Mouse (Mus musculus): ENCODE data around the gene Hoxd8. TPM values are rescaled to one million over a fixed set of nuclear protein-coding genes. Genes with fewer than 3 reads are reported as not detected.

Hoxd8 gene
- polyA plus RNA-seq, 1 experiment, result 1.1 TPM

GRCm38 (mm10) chr2:74730331-74730730 is 25.9 kb downstream of the Hoxd8 start:
- no peak overlapping the region for H3K27ac ChIP-seq (ENCODE audit: control insufficient read depth, insufficient read depth, low read length)
- 73% methylated on average over 8 of the region's 8 CpGs for WGBS

GRCm38 (mm10) chr2:74731055-74731454 is 26.6 kb downstream of the Hoxd8 start:
- Histone ChIP-seq H3K4me1 (replicated peaks; ENCODE audit: control insufficient read depth, insufficient read depth, low read length) (no peaks in the 10 kb centered on the region), H3K27ac (ENCODE audit: control insufficient read depth, insufficient read depth, low read length) (no peak overlapping the region), H3K27me3 (ENCODE audit: control insufficient read depth, insufficient read depth, low read length) (peaks cover 9% of the 10 kb centered on the region), H3K36me3 (ENCODE audit: control insufficient read depth, insufficient read depth, low read length) (no peaks in the 10 kb centered on the region), H3K4me3 (ENCODE audit: control insufficient read depth, insufficient read depth, low read length) (no peak overlapping the region)
- TF ChIP-seq POLR2A (IDR thresholded peaks at IDR 0.05; ENCODE audit: control insufficient read depth, extremely low read depth, insufficient read depth, low read length, poor library complexity) (no peak), CTCF (IDR thresholded peaks at IDR 0.05; ENCODE audit: borderline replicate concordance, control insufficient read depth, extremely low read depth, insufficient read depth, low read length, poor library complexity) (no peak)
- DNase-seq, result no peak

More at GRCm38 (mm10) chr2:74730331-74730730, 25.9 kb downstream of the Hoxd8 start:
- Histone ChIP-seq H3K27me3 (ENCODE audit: control insufficient read depth, insufficient read depth, low read length) (peaks cover 6% of the 10 kb centered on the region), H3K36me3 (ENCODE audit: control insufficient read depth, insufficient read depth, low read length) (no peaks in the 10 kb centered on the region), H3K4me3 (ENCODE audit: control insufficient read depth, insufficient read depth, low read length) (no peak overlapping the region), H3K4me1 (replicated peaks; ENCODE audit: control insufficient read depth, insufficient read depth, low read length) (no peaks in the 10 kb centered on the region)
- no peak for TF ChIP-seq CTCF (IDR thresholded peaks at IDR 0.05; ENCODE audit: borderline replicate concordance, control insufficient read depth, extremely low read depth, insufficient read depth, low read length, poor library complexity)
- TF ChIP-seq POLR2A (IDR thresholded peaks at IDR 0.05; ENCODE audit: control insufficient read depth, extremely low read depth, insufficient read depth, low read length, poor library complexity), result no peak
- DNase-seq, result no peak

GRCm38 (mm10) chr2:74731799-74732512 is 27.5 kb downstream of the Hoxd8 start:
- DNase-seq, result no peak
- no peak overlapping the region for H3K27ac ChIP-seq (ENCODE audit: control insufficient read depth, insufficient read depth, low read length)
- 38% methylated on average over 9 of the region's 9 CpGs for WGBS
- no peaks in the 10 kb centered on the region for H3K36me3 ChIP-seq (ENCODE audit: control insufficient read depth, insufficient read depth, low read length)
- no peak overlapping the region for H3K4me3 ChIP-seq (ENCODE audit: control insufficient read depth, insufficient read depth, low read length)
- H3K4me1 ChIP-seq (replicated peaks; ENCODE audit: control insufficient read depth, insufficient read depth, low read length), result no peaks in the 10 kb centered on the region
- H3K27me3 ChIP-seq (ENCODE audit: control insufficient read depth, insufficient read depth, low read length), result peaks cover 9% of the 10 kb centered on the region
- no peak for TF ChIP-seq POLR2A (IDR thresholded peaks at IDR 0.05; ENCODE audit: control insufficient read depth, extremely low read depth, insufficient read depth, low read length, poor library complexity)
- TF ChIP-seq CTCF (IDR thresholded peaks at IDR 0.05; ENCODE audit: borderline replicate concordance, control insufficient read depth, extremely low read depth, insufficient read depth, low read length, poor library complexity), result no peak

GRCm38 (mm10) chr2:74732513-74733316 is 28.3 kb downstream of the Hoxd8 start:
- WGBS, result 9% methylated on average over 52 of the region's 52 CpGs
- Histone ChIP-seq H3K36me3 (ENCODE audit: control insufficient read depth, insufficient read depth, low read length) (no peaks in the 10 kb centered on the region), H3K27me3 (ENCODE audit: control insufficient read depth, insufficient read depth, low read length) (peaks cover 12% of the 10 kb centered on the region), H3K4me1 (replicated peaks; ENCODE audit: control insufficient read depth, insufficient read depth, low read length) (no peaks in the 10 kb centered on the region), H3K27ac (ENCODE audit: control insufficient read depth, insufficient read depth, low read length) (no peak overlapping the region), H3K4me3 (ENCODE audit: control insufficient read depth, insufficient read depth, low read length) (no peak overlapping the region)
- no peak for DNase-seq
- TF ChIP-seq CTCF (IDR thresholded peaks at IDR 0.05; ENCODE audit: borderline replicate concordance, control insufficient read depth, extremely low read depth, insufficient read depth, low read length, poor library complexity), result no peak
- TF ChIP-seq POLR2A (IDR thresholded peaks at IDR 0.05; ENCODE audit: control insufficient read depth, extremely low read depth, insufficient read depth, low read length, poor library complexity), result no peak

GRCm38 (mm10) chr2:74733317-74733661 is 28.9 kb downstream of the Hoxd8 start:
- Histone ChIP-seq H3K27me3 (ENCODE audit: control insufficient read depth, insufficient read depth, low read length) (peaks cover 16% of the 10 kb centered on the region), H3K4me3 (ENCODE audit: control insufficient read depth, insufficient read depth, low read length) (no peak overlapping the region), H3K4me1 (replicated peaks; ENCODE audit: control insufficient read depth, insufficient read depth, low read length) (no peaks in the 10 kb centered on the region), H3K36me3 (ENCODE audit: control insufficient read depth, insufficient read depth, low read length) (no peaks in the 10 kb centered on the region), H3K27ac (ENCODE audit: control insufficient read depth, insufficient read depth, low read length) (no peak overlapping the region)
- WGBS, result 4% methylated on average over 16 of the region's 16 CpGs
- DNase-seq, result no peak
- TF ChIP-seq CTCF (IDR thresholded peaks at IDR 0.05; ENCODE audit: borderline replicate concordance, control insufficient read depth, extremely low read depth, insufficient read depth, low read length, poor library complexity), result no peak

- TF ChIP-seq CTCF (IDR thresholded peaks at IDR 0.05; ENCODE audit: borderline replicate concordance, control insufficient read depth, extremely low read depth, insufficient read depth, low read length, poor library complexity) (no peak), POLR2A (IDR thresholded peaks at IDR 0.05; ENCODE audit: control insufficient read depth, extremely low read depth, insufficient read depth, low read length, poor library complexity) (no peak)
These were observed 29.4 kb downstream of the Hoxd8 start for GRCm38 (mm10) chr2:74733765-74734164.

More at GRCm38 (mm10) chr2:74733765-74734164, 29.4 kb downstream of the Hoxd8 start:
- peaks cover 20% of the 10 kb centered on the region for H3K27me3 ChIP-seq (ENCODE audit: control insufficient read depth, insufficient read depth, low read length)
- H3K36me3 ChIP-seq (ENCODE audit: control insufficient read depth, insufficient read depth, low read length), result no peaks in the 10 kb centered on the region
- H3K4me1 ChIP-seq (replicated peaks; ENCODE audit: control insufficient read depth, insufficient read depth, low read length), result no peaks in the 10 kb centered on the region
- no peak overlapping the region for H3K4me3 ChIP-seq (ENCODE audit: control insufficient read depth, insufficient read depth, low read length)
- no peak overlapping the region for H3K27ac ChIP-seq (ENCODE audit: control insufficient read depth, insufficient read depth, low read length)
- no peak for DNase-seq
- WGBS, result 9% methylated on average over 6 of the region's 6 CpGs
